Mouse (Mus musculus): ENCODE data around the gene Fam114a1.

Gene Fam114a1

DNA sequence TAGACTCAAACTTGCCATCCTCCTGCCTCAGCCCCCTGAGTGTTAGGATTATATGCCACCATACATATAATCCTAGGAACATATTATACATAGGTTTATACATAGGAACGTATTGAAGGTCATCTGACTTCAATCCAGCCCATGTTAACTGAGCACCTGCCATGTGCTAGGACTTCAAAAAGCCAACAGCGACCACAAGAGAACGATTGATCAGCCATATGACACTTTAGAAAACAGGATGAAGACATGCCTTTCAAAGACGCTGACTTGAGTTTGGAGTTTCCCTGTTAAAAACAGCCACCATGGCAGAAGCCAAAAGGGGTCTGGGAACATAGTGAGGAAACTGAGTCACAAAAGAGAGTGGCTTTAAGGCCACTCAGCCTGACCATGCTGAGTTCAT, 35.4 kb downstream of the Fam114a1 start:
- DNase-seq: no peak

DNA sequence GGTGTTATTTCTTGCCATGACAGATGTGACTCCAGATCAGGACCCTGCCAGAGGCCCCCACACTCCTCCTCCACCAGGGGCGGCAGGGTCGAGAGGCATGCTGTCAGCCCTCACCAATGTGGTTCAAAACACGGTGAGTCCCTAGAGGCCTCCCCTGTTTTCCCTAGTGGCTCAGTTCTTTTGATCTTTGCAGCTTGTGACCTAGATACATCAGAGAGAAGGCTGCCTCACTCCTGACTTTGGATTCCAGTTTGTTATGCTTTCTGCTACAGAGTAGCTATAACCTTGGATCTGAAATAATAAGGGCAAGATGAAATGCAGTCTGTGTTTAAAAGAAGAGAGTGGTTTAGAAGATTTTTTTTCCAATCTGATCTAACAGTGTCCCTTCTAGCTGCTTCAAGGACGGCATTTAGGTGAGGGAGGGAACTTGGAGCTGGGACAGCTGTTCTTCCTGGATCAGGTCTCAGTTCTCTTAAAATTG, 36.2 kb downstream of the Fam114a1 start:
- peak; percentile 14 to 26 for DNase-seq

DNA sequence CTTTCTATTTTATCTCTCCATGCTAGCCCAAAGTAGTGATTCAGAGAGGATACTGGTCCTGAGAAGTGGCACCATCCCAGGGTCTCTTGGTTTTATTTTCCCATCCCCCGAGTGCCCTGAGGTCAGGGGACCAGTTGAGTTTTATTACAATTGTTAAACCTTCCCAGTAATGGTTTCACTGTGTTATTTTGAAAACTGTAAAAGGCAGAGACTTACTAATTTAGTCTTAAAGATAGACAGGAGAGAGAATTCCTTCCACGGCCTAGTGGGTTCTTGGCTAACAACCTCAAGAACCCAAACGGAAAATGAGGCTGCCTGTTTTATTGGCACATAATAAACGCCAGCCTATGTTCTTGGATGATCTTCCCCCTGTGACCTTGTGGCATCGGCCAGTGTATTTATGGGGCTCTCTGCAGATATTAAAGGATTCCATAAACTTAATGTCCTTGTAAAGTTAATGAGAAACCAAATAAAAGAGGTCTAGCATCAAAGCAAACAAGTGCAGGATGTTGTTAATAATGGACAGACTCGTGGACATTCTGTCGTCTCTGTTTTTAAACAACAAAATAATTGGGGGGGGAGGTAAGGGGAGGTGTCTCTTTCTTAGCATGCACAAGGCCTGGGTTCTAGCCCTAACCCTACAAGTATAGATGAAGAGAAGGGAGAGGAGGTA, 42.2 kb downstream of the Fam114a1 start:
- no peak for DNase-seq

GRCm38 (mm10) chr5:65015508-65015907, 45.6 kb downstream of the Fam114a1 start:
- no peak for DNase-seq

- no peak for DNase-seq
Measured at GRCm38 (mm10) chr5:65019109-65019508, 49.2 kb downstream of the Fam114a1 start.

- DNase-seq: peak; percentile 11 to 28
Measured at GRCm38 (mm10) chr5:65019823-65020222, 50.0 kb downstream of the Fam114a1 start.

- no peak for DNase-seq
Measured at GRCm38 (mm10) chr5:65022006-65022405, 52.1 kb downstream of the Fam114a1 start.

DNA sequence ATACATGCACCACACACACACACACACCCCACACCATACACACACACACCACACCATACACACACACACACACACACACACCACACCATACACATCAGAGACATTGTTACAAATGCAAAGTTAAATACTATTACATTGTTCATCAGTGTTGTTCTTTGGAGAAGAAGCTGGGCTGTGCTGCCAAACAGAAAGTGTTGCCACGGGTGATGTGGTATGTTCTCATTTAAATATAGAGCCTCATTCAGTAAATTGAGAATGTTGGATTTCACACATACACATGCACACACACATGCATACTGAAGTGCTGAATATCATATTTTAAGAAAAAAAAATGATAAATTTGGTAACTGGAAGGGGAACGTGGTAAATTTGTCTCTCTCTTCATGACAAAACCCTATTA, 54.8 kb downstream of the Fam114a1 start:
- DNase-seq: peak in 1 of 2 experiments; percentile 25

GRCm38 (mm10) chr5:65025916-65026315, 56.0 kb downstream of the Fam114a1 start:
- peak; percentile 66 to 73 for DNase-seq

- no peak for DNase-seq
Measured at GRCm38 (mm10) chr5:65026776-65027175, 56.9 kb downstream of the Fam114a1 start.

DNA sequence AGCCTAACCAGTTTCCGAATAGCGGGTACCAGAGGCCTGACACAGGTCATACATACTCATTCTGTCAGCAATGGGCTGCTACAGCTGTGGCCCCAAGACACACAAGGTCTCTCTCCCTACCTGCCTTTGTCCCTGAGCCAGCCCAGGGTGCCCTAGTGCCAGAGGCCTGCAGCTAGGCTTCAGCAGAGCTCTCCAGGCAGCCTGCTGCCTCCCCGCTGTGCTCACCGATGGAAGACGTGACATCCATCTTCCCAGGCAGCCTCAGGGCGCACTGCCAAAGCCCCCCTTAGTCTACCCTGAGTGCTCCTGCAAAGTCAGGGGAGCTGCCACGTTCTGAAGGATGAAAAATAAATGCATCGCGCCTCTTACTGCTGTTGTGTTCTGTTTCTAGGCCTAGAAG, 58.1 kb downstream of the Fam114a1 start:
- no peak for DNase-seq

GRCm38 (mm10) chr5:65036597-65036996, 66.7 kb downstream of the Fam114a1 start:
- no peak for DNase-seq

DNA sequence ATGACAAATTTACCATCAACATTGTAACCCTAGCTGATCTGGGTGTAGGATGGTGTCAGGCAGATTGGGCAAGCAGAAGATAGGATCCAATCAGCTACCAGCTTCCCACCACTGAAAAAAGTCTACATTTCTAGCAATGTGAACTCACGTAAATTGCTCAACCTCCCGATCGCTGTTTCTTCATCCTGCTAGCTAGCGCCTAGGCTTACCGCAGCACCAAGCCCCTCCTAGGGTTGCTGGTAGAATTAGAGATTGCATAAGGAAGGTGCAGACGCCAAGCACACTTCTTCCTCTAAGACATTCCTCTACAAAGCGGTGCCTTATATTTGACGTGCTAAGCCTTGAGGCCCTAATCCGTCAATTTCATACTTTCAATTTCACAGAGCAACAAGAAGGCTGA, 68.4 kb downstream of the Fam114a1 start:
- no peak for DNase-seq

DNA sequence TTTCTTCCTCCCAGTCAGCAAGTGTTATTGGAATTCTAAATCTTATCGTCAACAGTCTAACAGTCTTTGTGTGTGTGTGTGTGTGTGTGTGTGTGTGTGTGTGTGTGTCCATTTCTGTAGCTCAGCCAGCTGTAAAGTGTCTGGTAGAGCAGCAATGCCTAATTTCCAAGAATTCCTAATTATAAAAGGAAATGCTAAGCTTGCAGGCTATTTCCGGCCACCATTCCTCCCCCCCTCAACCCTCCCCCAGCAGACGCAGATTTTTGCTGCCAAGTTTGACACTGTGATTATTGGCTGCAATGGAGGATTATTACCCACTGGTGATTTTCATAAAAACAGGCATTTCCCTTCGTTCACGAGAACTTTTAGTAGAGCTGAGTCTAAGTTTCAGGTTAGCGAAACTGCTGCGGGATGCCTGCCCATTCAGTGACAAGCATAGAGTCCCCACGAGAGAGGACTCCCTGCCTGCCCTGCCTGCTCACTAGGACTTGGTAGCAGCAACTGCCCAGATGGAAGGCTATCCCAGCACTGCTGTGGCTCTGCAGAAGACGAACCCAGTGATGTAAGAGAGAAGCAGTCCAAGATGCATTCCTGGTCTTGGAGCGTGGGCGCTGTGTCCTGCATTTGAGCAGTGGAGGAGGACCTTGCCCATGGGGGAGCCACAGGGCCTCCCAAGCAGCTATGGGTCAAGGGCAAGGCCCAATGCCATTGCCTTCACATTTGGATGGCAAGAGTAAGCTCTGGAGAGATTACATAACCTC, 69.1 kb downstream of the Fam114a1 start:
- no peak for DNase-seq

DNA sequence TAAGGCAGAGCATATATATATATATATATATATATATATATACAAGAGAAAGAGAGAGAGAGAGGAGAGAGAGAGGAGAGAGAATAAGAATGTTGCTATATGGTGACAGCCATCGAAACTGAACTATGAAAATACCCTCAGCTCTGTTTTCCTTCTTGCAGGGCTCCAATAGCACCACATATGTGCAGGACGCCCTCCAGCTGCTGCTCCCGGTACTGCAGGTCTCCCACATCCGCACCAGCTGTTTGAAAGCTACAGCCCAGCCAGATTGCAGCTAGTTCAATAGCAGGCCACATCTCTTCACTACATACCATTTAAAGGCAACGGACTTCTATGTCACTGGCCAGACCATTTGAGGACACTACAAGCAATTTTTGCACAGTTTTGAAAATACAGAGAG, 70.6 kb downstream of the Fam114a1 start:
- peak; percentile 73 to 78 for DNase-seq

GRCm38 (mm10) chr5:65043407-65043895, 73.6 kb downstream of the Fam114a1 start:
- DNase-seq: no peak

- DNase-seq: no peak
Measured at GRCm38 (mm10) chr5:65045642-65046370, 75.9 kb downstream of the Fam114a1 start.

DNA sequence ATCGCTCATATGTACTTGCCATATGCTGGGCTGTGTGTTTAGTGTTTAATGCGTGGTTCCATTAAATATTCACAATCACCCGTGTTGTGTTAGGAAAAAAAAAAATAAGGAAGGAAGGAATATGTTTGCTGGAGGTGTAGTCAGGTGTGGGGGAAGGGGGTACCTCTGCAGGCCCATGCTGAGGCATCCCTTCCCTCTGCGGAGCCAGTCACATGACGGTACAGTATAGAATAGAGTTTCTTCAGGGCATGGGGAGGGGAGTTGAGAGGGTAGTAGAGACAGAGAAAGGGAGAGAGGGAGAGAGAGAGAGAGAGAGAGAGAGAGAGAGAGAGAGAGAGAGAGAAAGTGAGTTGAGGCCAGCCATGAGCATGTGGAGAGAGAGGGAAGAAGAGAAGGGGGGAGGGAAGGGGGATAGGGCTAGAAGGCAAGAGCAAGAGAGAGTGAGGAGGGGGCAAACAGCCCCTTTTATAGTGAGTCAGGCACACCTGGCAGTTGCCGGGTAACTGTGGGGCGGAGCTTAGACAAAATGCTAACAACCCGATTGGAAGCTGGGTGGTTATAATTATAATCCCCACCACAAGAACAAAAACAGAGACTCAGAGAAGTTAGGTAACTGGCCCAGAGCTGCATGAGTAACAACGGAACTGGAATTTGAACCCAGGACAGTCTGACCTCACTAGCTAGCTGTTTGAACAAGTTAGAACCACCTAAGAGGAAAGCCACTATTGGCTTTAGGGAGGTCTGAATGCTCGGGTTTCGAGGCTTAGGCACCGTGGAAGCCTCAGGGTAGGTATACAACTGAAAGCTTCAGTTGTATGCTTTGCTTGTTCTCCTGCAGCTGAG, 76.8 kb downstream of the Fam114a1 start:
- DNase-seq: no peak

- DNase-seq: no peak
Measured at GRCm38 (mm10) chr5:65047285-65047855, 77.5 kb downstream of the Fam114a1 start.

DNA sequence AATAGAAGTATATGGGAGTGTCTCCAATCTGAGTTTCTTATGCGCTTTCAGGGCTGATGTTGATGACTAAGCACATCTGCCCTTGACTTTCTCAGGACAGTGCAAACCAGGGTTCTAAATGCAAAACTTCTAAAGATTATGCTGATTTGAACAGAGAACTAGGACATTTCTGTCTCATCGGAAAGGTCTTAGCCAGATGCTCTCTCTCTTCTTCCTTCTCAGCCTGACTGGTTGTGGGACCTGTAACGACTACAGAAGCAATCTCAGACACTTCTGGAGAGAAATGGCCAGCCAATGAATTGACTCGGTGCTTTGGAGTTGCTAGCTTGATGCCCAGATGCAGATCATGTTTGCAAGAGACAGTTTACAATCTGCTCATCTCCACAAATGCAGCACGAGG, 80.0 kb downstream of the Fam114a1 start:
- DNase-seq: no peak

- DNase-seq: no peak
Measured at GRCm38 (mm10) chr5:65051513-65051912, 81.6 kb downstream of the Fam114a1 start.

DNA sequence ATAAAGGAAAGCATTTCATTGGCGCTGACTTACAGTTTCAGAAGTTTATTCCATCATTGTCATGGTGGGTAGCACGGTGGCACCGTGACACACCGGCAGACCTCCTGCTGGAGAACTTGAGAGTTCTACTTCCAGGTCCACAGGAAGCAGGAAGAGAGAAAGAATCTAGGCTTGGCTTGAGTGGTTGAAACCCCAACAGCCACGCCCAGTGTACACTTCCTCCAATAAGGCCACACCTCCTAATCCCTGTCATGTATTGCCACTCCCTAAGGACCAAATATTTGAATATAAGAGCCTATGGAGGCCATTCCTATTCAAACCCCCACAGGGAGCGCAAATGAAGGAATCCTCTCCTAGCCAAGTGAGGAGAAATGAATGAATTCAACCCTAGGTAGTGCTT, 87.7 kb downstream of the Fam114a1 start:
- DNase-seq: no peak
